Comparison of ENCODE assay signal across 16 mouse cellular contexts in genomic region chr3:89667131-89667530, GRCm38 (mm10). TPM values are rescaled to one million over a fixed set of nuclear protein-coding genes. Genes with fewer than 3 reads are reported as not detected.
DNase-seq lines count a peak whose midpoint lies in the region; ATAC-seq lines count a peak whose summit lies in the region.
"Had no signal": no experiment of that assay in that cellular context is flagged by ENCODE, and none has a peak within 500 bp of the region (broad histone marks: within the 10 kb centered on the region; RNA-seq: fewer than 3 reads in every experiment).

No protein-coding gene starts in this region.

- no peaks in the 10 kb centered on the region for H3K36me3 ChIP-seq in hindbrain, embryonic 10.5 days
- H3K36me3 ChIP-seq in hindbrain, embryonic 11.5 days (ENCODE audit: control insufficient read depth, insufficient read depth, low read length): no peaks in the 10 kb centered on the region
- H3K36me3 ChIP-seq in midbrain, embryonic 13.5 days: no peaks in the 10 kb centered on the region
- no peaks in the 10 kb centered on the region for H3K36me3 ChIP-seq in midbrain, embryonic 14.5 days (ENCODE audit: control insufficient read depth, insufficient read depth, low read length)
- H3K36me3 ChIP-seq: limb, embryonic 12.5 days; neural tube, embryonic 13.5 days had no signal

- H3K27ac ChIP-seq in hindbrain, embryonic 10.5 days: peak overlapping the region; percentile 23
- H3K27ac ChIP-seq in hindbrain, embryonic 11.5 days (ENCODE audit: low read depth, low read length): no peak overlapping the region
- H3K27ac ChIP-seq in midbrain, embryonic 13.5 days: no peak overlapping the region
- no peak overlapping the region for H3K27ac ChIP-seq in midbrain, embryonic 14.5 days (replicated peaks; ENCODE audit: low read depth, low read length)
- H3K27ac ChIP-seq: limb, embryonic 12.5 days; neural tube, embryonic 13.5 days had no signal

- WGBS in hindbrain, embryonic 10.5 days: 46% methylated on average over 11 of the region's 11 CpGs
- 37% methylated on average over 11 of the region's 11 CpGs for WGBS in hindbrain, embryonic 11.5 days
- 29% methylated on average over 11 of the region's 11 CpGs for WGBS in midbrain, embryonic 13.5 days
- 34% methylated on average over 11 of the region's 11 CpGs for WGBS in midbrain, embryonic 14.5 days

- no peak overlapping the region for H3K4me2 ChIP-seq in hindbrain, embryonic 11.5 days (replicated peaks; ENCODE audit: low read depth, low read length)
- no peak overlapping the region for H3K4me2 ChIP-seq in midbrain, embryonic 13.5 days (replicated peaks)
- H3K4me2 ChIP-seq in midbrain, embryonic 14.5 days (ENCODE audit: low read length): no peak overlapping the region
- H3K4me2 ChIP-seq: limb, embryonic 12.5 days; neural tube, embryonic 13.5 days had no signal

- H3K4me3 ChIP-seq in hindbrain, embryonic 10.5 days: no peak overlapping the region; the same call in 1 of the 2 replicates
- H3K4me3 ChIP-seq in hindbrain, embryonic 11.5 days (ENCODE audit: low read depth, low read length): no peak overlapping the region
- H3K4me3 ChIP-seq in midbrain, embryonic 13.5 days (replicated peaks): no peak overlapping the region
- no peak overlapping the region for H3K4me3 ChIP-seq in midbrain, embryonic 14.5 days (replicated peaks; ENCODE audit: low read depth, low read length)
- H3K4me3 ChIP-seq: limb, embryonic 12.5 days; neural tube, embryonic 13.5 days had no signal

- no peaks in the 10 kb centered on the region for H3K9me3 ChIP-seq in hindbrain, embryonic 10.5 days
- H3K9me3 ChIP-seq in hindbrain, embryonic 11.5 days (ENCODE audit: control insufficient read depth, low read length): no peaks in the 10 kb centered on the region
- H3K9me3 ChIP-seq in midbrain, embryonic 13.5 days: no peaks in the 10 kb centered on the region
- no peaks in the 10 kb centered on the region for H3K9me3 ChIP-seq in midbrain, embryonic 14.5 days (ENCODE audit: control insufficient read depth, low read length)
- H3K9me3 ChIP-seq: limb, embryonic 12.5 days; neural tube, embryonic 13.5 days had no signal

- peaks cover 5% of the 10 kb centered on the region; the same call in 1 of the 2 replicates for H3K27me3 ChIP-seq in hindbrain, embryonic 10.5 days (ENCODE audit: insufficient read depth, poor library complexity, severe bottlenecking)
- no peaks in the 10 kb centered on the region; the same call in 1 of the 2 replicates for H3K27me3 ChIP-seq in hindbrain, embryonic 11.5 days (ENCODE audit: control insufficient read depth, insufficient read depth, low read length)
- H3K27me3 ChIP-seq in midbrain, embryonic 13.5 days: no peaks in the 10 kb centered on the region
- H3K27me3 ChIP-seq in midbrain, embryonic 14.5 days (ENCODE audit: control insufficient read depth, insufficient read depth, low read length): no peaks in the 10 kb centered on the region
- H3K27me3 ChIP-seq: limb, embryonic 12.5 days had no signal

- H3K4me1 ChIP-seq in hindbrain, embryonic 10.5 days (replicated peaks): peaks cover 36% of the 10 kb centered on the region
- H3K4me1 ChIP-seq in hindbrain, embryonic 11.5 days (replicated peaks; ENCODE audit: control insufficient read depth, insufficient read depth, low read length): no peaks in the 10 kb centered on the region; the same call in 1 of the 2 replicates
- peaks cover 16% of the 10 kb centered on the region for H3K4me1 ChIP-seq in midbrain, embryonic 13.5 days (replicated peaks)
- H3K4me1 ChIP-seq in midbrain, embryonic 14.5 days (ENCODE audit: control insufficient read depth, insufficient read depth, low read length): no peaks in the 10 kb centered on the region

- DNase-seq in frontal cortex, postnatal 36 days (ENCODE audit: low spot score in 2 of 2): no peak
- DNase-seq in hindbrain, embryonic 10.5 days (ENCODE audit: low spot score): no peak
- DNase-seq in hindbrain, embryonic 11.5 days (ENCODE audit: low spot score): no peak
- no peak for DNase-seq in midbrain, embryonic 14.5 days
- DNase-seq in retina, embryonic 14.5 days (ENCODE audit: low spot score): peak; percentile 29
- DNase-seq in kidney, adult 18-20 months: no peak
- DNase-seq: adrenal gland, postnatal 25 days; cerebellum, postnatal 14 days; heart, adult 11 months; kidney, adult 11 months; liver, postnatal 0 days; spleen, adult 18-20 months had no signal

- peak; percentile 34; the same call in 1 of the 2 replicates for ATAC-seq in frontal cortex, adult (ENCODE audit: low TSS enrichment)
- no peak for ATAC-seq in hindbrain, embryonic 11.5 days (ENCODE audit: low FRiP score)
- ATAC-seq in midbrain, embryonic 13.5 days: 0 out of 2 replicates have a peak, but pooled peaks have one; percentile 60
- ATAC-seq in midbrain, embryonic 14.5 days (ENCODE audit: low FRiP score, low TSS enrichment): no peak
- ATAC-seq: liver, postnatal 0 days had no signal

- H3K9ac ChIP-seq in hindbrain, embryonic 11.5 days (ENCODE audit: low read depth, low read length): no peak overlapping the region
- H3K9ac ChIP-seq in midbrain, embryonic 13.5 days (replicated peaks): no peak overlapping the region
- H3K9ac ChIP-seq in midbrain, embryonic 14.5 days (replicated peaks; ENCODE audit: low read length): no peak overlapping the region
- H3K9ac ChIP-seq: limb, embryonic 12.5 days; liver, postnatal 0 days; neural tube, embryonic 13.5 days had no signal

RNA-seq across cellular contexts. Expression of gene Adar, which starts 47.7 kb away (rescaled TPM):
- 16.4 and 17.6 TPM in 2 replicates for polyA plus RNA-seq in hindbrain, embryonic 10.5 days (2016; fragmentation: Nextera tagmentation; extraction: Ambion mirVana)
- 15.1 and 16.4 TPM in 2 replicates for polyA plus RNA-seq in hindbrain, embryonic 11.5 days (2014; fragmentation: Nextera tagmentation; extraction: Ambion mirVana)
- 22.1 and 23.2 TPM in 2 replicates for polyA plus RNA-seq in midbrain, embryonic 13.5 days (2015; fragmentation: Nextera tagmentation; extraction: Ambion mirVana)
- polyA plus RNA-seq in midbrain, embryonic 14.5 days (2014; fragmentation: Nextera tagmentation; extraction: Ambion mirVana): 26.1 and 33.6 TPM in 2 replicates

Comparison
In these comparisons a context has a peak if more than half of its experiments do, and no peak if none do; other contexts are left out.
1. ATAC-seq: peak in frontal cortex, adult (single experiment) and midbrain, embryonic 13.5 days (single experiment); none in hindbrain, embryonic 11.5 days (single experiment) and midbrain, embryonic 14.5 days (single experiment).